Mouse (Mus musculus) MEL (cell line): ENCODE results near the gene Vav2. TPM values are rescaled to one million over a fixed set of nuclear protein-coding genes. Genes with fewer than 3 reads are reported as not detected.

Experiments
- DNase-seq: peaks from one replicate; pipeline ENCODE4 v3.0.0; 2011; ENCODE audit warnings: low read depth, low spot score
- H3K27ac ChIP-seq: 2 replicates; pipeline ENCODE4 v1.5.1; 2012; ENCODE audit warnings: low read depth, mild to moderate bottlenecking, control low read depth, low read length, moderate library complexity; ENCODE audit not compliant: control insufficient read depth
- H3K27me3 ChIP-seq, 2 experiments: fragments of 150-350 bp in 1 of 2; sonication (generic) in 1 of 2; 2 replicates each; pipeline ENCODE4 v1.6.1; 2012; ENCODE audit warnings: low read length in 2 of 2, mild to moderate bottlenecking in 2 of 2, improper control_type of control experiment in 1 of 2, moderate library complexity in 1 of 2; ENCODE audit not compliant: insufficient read depth in 2 of 2, control insufficient read depth in 1 of 2
- H3K36me3 ChIP-seq, 2 experiments: 2 replicates each; pipeline ENCODE4 v1.6.1; 2012 to 2014; ENCODE audit warnings: low read length in 2 of 2, improper control_type of control experiment in 1 of 2, inconsistent platforms in 1 of 2, mild to moderate bottlenecking in 1 of 2; ENCODE audit not compliant: insufficient read depth in 2 of 2, control insufficient read depth in 1 of 2
- H3K4me1 ChIP-seq, 2 experiments: fragments of 150-350 bp in 1 of 2; sonication (generic) in 1 of 2; 2 replicates each; pipeline ENCODE4 v1.6.1; 2012; ENCODE audit warnings: low read length in 2 of 2, improper control_type of control experiment in 1 of 2, mild to moderate bottlenecking in 1 of 2; ENCODE audit not compliant: insufficient read depth in 2 of 2, control insufficient read depth in 1 of 2
- H3K4me3 ChIP-seq, 2 experiments: fragments of 150-350 bp in 1 of 2; sonication (generic) in 1 of 2; 2 replicates each; pipeline ENCODE4 v1.5.1; 2012; ENCODE audit warnings: low read depth in 2 of 2, low read length in 2 of 2, mild to moderate bottlenecking in 2 of 2, moderate library complexity in 2 of 2, control low read depth in 1 of 2, improper control_type of control experiment in 1 of 2; ENCODE audit not compliant: control insufficient read depth in 1 of 2, insufficient read depth in 1 of 2
- H3K79me2 ChIP-seq: 2 replicates; pipeline ENCODE4 v1.6.1; 2012; ENCODE audit warnings: mild to moderate bottlenecking, low read length, moderate library complexity; ENCODE audit not compliant: control insufficient read depth, poor library complexity, insufficient read depth
- H3K9ac ChIP-seq: 2 replicates; pipeline ENCODE4 v1.6.1; 2012; ENCODE audit warnings: low read depth, mild to moderate bottlenecking, control low read depth, low read length, moderate library complexity; ENCODE audit not compliant: control insufficient read depth, poor library complexity, severe bottlenecking
- H3K9me3 ChIP-seq: fragments of 150-350 bp; sonication (generic); replicated peaks from 2 replicates; pipeline ENCODE4 v1.6.1; 2012; ENCODE audit warnings: mild to moderate bottlenecking, low read length, improper control_type of control experiment, moderate library complexity; ENCODE audit not compliant: insufficient read depth
- BHLHE40 ChIP-seq: IDR thresholded peaks from 2 replicates; pipeline ENCODE4 v1.6.1; 2012; ENCODE audit warnings: low read depth, mild to moderate bottlenecking, inconsistent platforms, low read length, improper control_type of control experiment, borderline replicate concordance
- CHD1 ChIP-seq: IDR thresholded peaks from 2 replicates; pipeline ENCODE4 v1.6.1; 2012; ENCODE audit warnings: low read depth, mild to moderate bottlenecking, inconsistent platforms, low read length, improper control_type of control experiment
- CHD2 ChIP-seq: IDR thresholded peaks from 2 replicates; pipeline ENCODE4 v1.6.1; 2011; ENCODE audit warnings: low read length, improper control_type of control experiment
- ELF1 ChIP-seq: IDR thresholded peaks from 2 replicates; pipeline ENCODE4 v1.6.1; 2014; ENCODE audit warnings: low read depth, mild to moderate bottlenecking, inconsistent platforms, low read length, improper control_type of control experiment, moderate library complexity
- ETS1 ChIP-seq: IDR thresholded peaks from 2 replicates; pipeline ENCODE4 v1.6.1; 2012; ENCODE audit warnings: low read depth, mild to moderate bottlenecking, inconsistent platforms, low read length, improper control_type of control experiment, moderate library complexity
- GABPA ChIP-seq: IDR thresholded peaks from 2 replicates; pipeline ENCODE4 v1.6.1; 2012; ENCODE audit warnings: low read depth, mild to moderate bottlenecking, inconsistent platforms, low read length, improper control_type of control experiment, moderate library complexity
- GATA1 ChIP-seq: IDR thresholded peaks from 2 replicates; pipeline ENCODE4 v1.6.1; 2011; ENCODE audit warnings: low read depth, low read length, improper control_type of control experiment
- HCFC1 ChIP-seq: IDR thresholded peaks from 2 replicates; pipeline ENCODE4 v1.6.1; 2012; ENCODE audit warnings: low read depth, mild to moderate bottlenecking, inconsistent platforms, low read length, improper control_type of control experiment, moderate library complexity
- JUND ChIP-seq: IDR thresholded peaks from 2 replicates; pipeline ENCODE4 v1.6.1; 2011; ENCODE audit warnings: low read depth, mild to moderate bottlenecking, improper control_type of control experiment, low read length
- MAFK ChIP-seq: IDR thresholded peaks from 2 replicates; pipeline ENCODE4 v1.6.1; 2011; ENCODE audit warnings: low read depth, mild to moderate bottlenecking, low read length, improper control_type of control experiment, borderline replicate concordance
- MEF2A ChIP-seq: IDR thresholded peaks from 2 replicates; pipeline ENCODE4 v1.6.1; 2014; ENCODE audit warnings: low read depth, mild to moderate bottlenecking, inconsistent platforms, low read length, improper control_type of control experiment; ENCODE audit not compliant: poor library complexity, insufficient replicate concordance, severe bottlenecking; ENCODE audit errors: extremely low read depth
- MXI1 ChIP-seq: IDR thresholded peaks from 2 replicates; pipeline ENCODE4 v1.6.1; 2011; ENCODE audit warnings: mild to moderate bottlenecking, low read depth, low read length, improper control_type of control experiment
- MYB ChIP-seq: IDR thresholded peaks from 2 replicates; pipeline ENCODE4 v1.6.1; 2011; ENCODE audit warnings: mild to moderate bottlenecking, low read depth, low read length, improper control_type of control experiment
- MYC ChIP-seq: IDR thresholded peaks from 2 replicates; pipeline ENCODE4 v1.6.1; 2011; ENCODE audit warnings: low read depth, mild to moderate bottlenecking, low read length, improper control_type of control experiment, moderate library complexity
- NELFE ChIP-seq: IDR thresholded peaks from 2 replicates; pipeline ENCODE4 v1.6.1; 2011; ENCODE audit warnings: low read depth, low read length, improper control_type of control experiment
- POLR2AphosphoS2 ChIP-seq: IDR thresholded peaks from 2 replicates; pipeline ENCODE4 v1.6.1; 2011; ENCODE audit warnings: low read length, improper control_type of control experiment
- POLR2AphosphoS5 ChIP-seq: IDR thresholded peaks from 2 replicates; pipeline ENCODE4 v1.6.1; 2012; ENCODE audit warnings: low read depth, borderline replicate concordance, mild to moderate bottlenecking, inconsistent platforms, low read length, moderate library complexity, mixed read lengths
- RCOR1 ChIP-seq: IDR thresholded peaks from 2 replicates; pipeline ENCODE4 v1.6.1; 2012; ENCODE audit warnings: low read depth, mild to moderate bottlenecking, inconsistent platforms, low read length, improper control_type of control experiment
- SIN3A ChIP-seq: IDR thresholded peaks from 2 replicates; pipeline ENCODE4 v1.6.1; 2012; ENCODE audit warnings: low read length, improper control_type of control experiment, inconsistent platforms
- SMC3 ChIP-seq: IDR thresholded peaks from 2 replicates; pipeline ENCODE4 v1.6.1; 2011; ENCODE audit warnings: low read depth, low read length, improper control_type of control experiment
- TAL1 ChIP-seq: IDR thresholded peaks from 2 replicates; pipeline ENCODE4 v1.6.1; 2012; ENCODE audit warnings: mild to moderate bottlenecking, inconsistent platforms, low read length, moderate library complexity, mixed read lengths
- TBP ChIP-seq: IDR thresholded peaks from 2 replicates; pipeline ENCODE4 v1.8.0; 2011; ENCODE audit warnings: low read depth, low read length, improper control_type of control experiment
- UBTF ChIP-seq: IDR thresholded peaks from 2 replicates; pipeline ENCODE4 v1.6.1; 2012; ENCODE audit warnings: low read depth, mild to moderate bottlenecking, inconsistent platforms, low read length, improper control_type of control experiment, moderate library complexity, borderline replicate concordance; ENCODE audit not compliant: insufficient read depth
- USF1 ChIP-seq: IDR thresholded peaks from 2 replicates; pipeline ENCODE4 v1.6.1; 2014; ENCODE audit warnings: low read depth, mild to moderate bottlenecking, inconsistent platforms, low read length, improper control_type of control experiment, moderate library complexity
- ZMIZ1 ChIP-seq: IDR thresholded peaks from 2 replicates; pipeline ENCODE4 v1.6.1; 2012; ENCODE audit warnings: low read depth, mild to moderate bottlenecking, inconsistent platforms, low read length, improper control_type of control experiment, moderate library complexity
- polyA plus RNA-seq, 2 experiments: library from polyadenylated mRNA; stranded (reverse) in 1 of 2; unstranded in 1 of 2; fragments of >175 nt in 1 of 2; fragments of >200 nt in 1 of 2; gene quantifications; 2 replicates each; pipeline versions ENCODE4 v1.2.1 to v1.2.4; 2012; ENCODE audit warnings: low replicate concordance in 2 of 2, low read depth in 1 of 2; ENCODE audit not compliant: insufficient read length in 2 of 2, insufficient read depth in 1 of 2, missing spikeins in 1 of 2
- total RNA-seq: library from RNA; depleted of rRNA; stranded (reverse); fragments of 300-350 nt; gene quantifications from 2 replicates; pipeline ENCODE4 v1.2.3, GENCODE M21; 2012

Vav2 gene
- total and polyA plus RNA-seq, 3 experiments, result 8.8 to 15.9 TPM; not detected in 1

DNA sequence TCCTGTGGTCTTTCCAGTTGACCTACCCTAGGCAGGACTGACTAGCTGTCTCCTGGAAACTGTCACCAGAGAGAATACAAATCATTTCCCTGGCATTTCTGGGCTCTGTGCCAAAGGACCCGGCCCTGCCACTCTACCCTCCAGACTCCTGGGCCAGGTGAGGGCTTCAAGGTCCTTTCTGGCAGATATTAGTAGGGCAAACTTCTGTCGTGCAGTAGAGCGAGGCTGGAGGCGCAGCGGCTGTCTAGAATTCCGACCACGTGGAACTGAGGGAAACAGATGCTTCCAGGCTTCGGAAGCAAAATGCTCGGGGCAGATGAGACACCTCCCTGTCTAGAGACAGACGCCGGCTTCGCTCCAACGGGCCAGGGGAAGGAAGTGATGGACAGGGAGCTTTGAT, 122.1 kb downstream of the Vav2 start:
- no peaks in the 10 kb centered on the region for H3K36me3 ChIP-seq
- no peak for DNase-seq
- no peak overlapping the region for H3K4me3 ChIP-seq
- no peaks in the 10 kb centered on the region for H3K27me3 ChIP-seq
- no peak overlapping the region for H3K27ac ChIP-seq
- H3K9ac ChIP-seq, result no peak overlapping the region
- TF ChIP-seq TAL1 (no peak), GABPA (no peak), MAFK (no peak), ZMIZ1 (no peak), HCFC1 (no peak), ELF1 (no peak), RCOR1 (no peak), TBP (no peak), ETS1 (no peak), CHD1 (no peak), SMC3 (no peak), BHLHE40 (no peak), JUND (no peak), MYB (no peak), POLR2AphosphoS2 (no peak), SIN3A (no peak), GATA1 (no peak), MEF2A (no peak), CHD2 (no peak)
- H3K9me3 ChIP-seq, result no peaks in the 10 kb centered on the region
- no peaks in the 10 kb centered on the region for H3K4me1 ChIP-seq
- no peaks in the 10 kb centered on the region for H3K79me2 ChIP-seq

DNA sequence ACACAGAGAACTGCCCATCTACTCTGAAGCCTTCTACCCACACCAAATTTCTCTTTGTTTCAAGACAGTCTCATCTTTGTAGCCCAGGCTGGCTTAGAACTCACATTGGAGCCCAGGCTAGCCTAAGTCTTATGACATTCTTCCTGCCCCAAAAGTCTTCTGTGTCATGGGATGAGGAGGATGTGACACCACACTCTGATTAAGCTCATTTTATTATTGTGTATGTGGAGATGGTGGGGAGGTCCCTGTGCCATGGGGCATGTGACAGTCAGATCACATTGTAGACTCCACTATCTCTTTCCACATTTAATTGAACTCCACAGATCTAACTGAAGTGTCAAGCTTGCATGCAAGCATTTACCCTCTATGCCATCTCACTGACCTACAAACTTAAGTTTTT, 122.8 kb downstream of the Vav2 start:
- H3K79me2 ChIP-seq, result no peaks in the 10 kb centered on the region
- no peak overlapping the region for H3K27ac ChIP-seq
- H3K27me3 ChIP-seq, result no peaks in the 10 kb centered on the region
- H3K36me3 ChIP-seq, result no peaks in the 10 kb centered on the region
- H3K9ac ChIP-seq, result no peak overlapping the region
- no peak for DNase-seq
- no peaks in the 10 kb centered on the region for H3K9me3 ChIP-seq
- H3K4me1 ChIP-seq, result no peaks in the 10 kb centered on the region
- TF ChIP-seq ELF1 (no peak), CHD1 (no peak), UBTF (no peak), NELFE (no peak), USF1 (no peak), MEF2A (no peak), MXI1 (no peak), POLR2AphosphoS2 (no peak), GATA1 (no peak), CHD2 (no peak), POLR2AphosphoS5 (no peak), SMC3 (no peak), MYB (no peak), MYC (no peak)
- H3K4me3 ChIP-seq, result no peak overlapping the region
